Mouse (Mus musculus): ENCODE data around the gene Gm20521.
"Not testable (repeated sequence)": the region's sequence is repeated elsewhere in the genome, so short reads cannot be mapped to it uniquely, and the experiment has no call there.

Gene Gm20521

GRCm38 (mm10) chr14:54937361-54938182, 54.3 kb downstream of the Gm20521 start:
- DNase-seq (ENCODE audit: low read depth), result no peak

GRCm38 (mm10) chr14:54938431-54939219, 55.4 kb downstream of the Gm20521 start:
- DNase-seq (ENCODE audit: low read depth), result no peak

GRCm38 (mm10) chr14:54939434-54940175, 56.4 kb downstream of the Gm20521 start:
- peak; percentile 19 for DNase-seq (ENCODE audit: low read depth)

GRCm38 (mm10) chr14:54940176-54940530, 56.9 kb downstream of the Gm20521 start:
- no peak for DNase-seq (ENCODE audit: low read depth)

- DNase-seq (ENCODE audit: low read depth), result no peak
Observed at GRCm38 (mm10) chr14:54941024-54941978, 58.1 kb downstream of the Gm20521 start.

- no peak for DNase-seq (ENCODE audit: low read depth)
Observed at GRCm38 (mm10) chr14:54942479-54942878, 59.2 kb downstream of the Gm20521 start.

- no peak for DNase-seq (ENCODE audit: low read depth)
Observed at GRCm38 (mm10) chr14:54943971-54944370, 60.7 kb downstream of the Gm20521 start.

GRCm38 (mm10) chr14:54944939-54945338, 61.7 kb downstream of the Gm20521 start:
- no peak for DNase-seq (ENCODE audit: low read depth)

GRCm38 (mm10) chr14:54945975-54946704, 62.9 kb downstream of the Gm20521 start:
- no peak for DNase-seq (ENCODE audit: low read depth)

GRCm38 (mm10) chr14:54947008-54947407, 63.8 kb downstream of the Gm20521 start:
- not testable (repeated sequence) for DNase-seq (ENCODE audit: low read depth)
